Mouse (Mus musculus): ENCODE measurements at regions not wholly inside any gene's neighbourhood (a gene's known extent, or its start where the extent isn't known, plus 50 kb on each side); places are given as distances from the start of the nearest gene placed in this dataset.
"Not testable (repeated sequence)": the region's sequence is repeated elsewhere in the genome, so short reads cannot be mapped to it uniquely, and the experiment has no call there.

DNA sequence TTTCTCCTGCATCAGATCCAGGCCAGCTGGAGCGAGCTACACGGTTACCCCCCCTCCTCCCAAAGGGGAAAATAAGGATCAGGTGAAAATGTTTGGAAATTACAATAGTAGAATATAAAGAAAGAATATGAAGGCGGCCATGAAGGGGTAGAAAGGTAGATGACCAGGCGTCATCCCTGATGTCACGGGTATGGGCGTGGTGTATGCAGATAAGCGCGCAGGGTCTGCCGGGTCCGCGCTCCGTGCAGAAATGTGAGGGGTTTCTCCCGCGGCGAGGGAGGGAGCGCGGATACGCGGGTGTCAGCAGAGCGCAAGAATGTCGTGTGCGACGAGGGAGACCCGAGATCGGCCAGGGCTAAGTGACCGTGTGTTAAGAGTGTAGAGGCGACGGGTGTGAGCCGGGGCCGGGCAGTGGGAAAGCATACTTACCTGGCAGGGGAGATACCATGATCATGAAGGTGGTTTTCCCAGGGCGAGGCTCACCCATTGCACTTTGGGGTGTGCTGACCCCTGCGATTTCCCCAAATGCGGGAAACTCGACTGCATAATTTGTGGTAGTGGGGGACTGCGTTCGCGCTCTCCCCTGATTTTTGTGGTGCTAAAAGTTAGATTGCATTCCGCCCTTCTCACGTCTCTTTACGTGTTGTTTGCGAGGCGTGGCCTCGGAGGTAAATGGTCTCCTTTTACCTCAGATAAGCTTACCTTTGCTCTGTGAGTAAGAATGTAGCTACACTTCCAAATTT lies 78.3 kb downstream of the BC107364 start:
- not testable (repeated sequence) for TF ChIP-seq CTCF (IDR thresholded peaks at IDR 0.05; ENCODE audit: borderline replicate concordance, insufficient read depth, low read length); POLR2A (IDR thresholded peaks at IDR 0.05; ENCODE audit: low read depth, low read length)

Measured in embryonic fibroblast, embryonic 13.5 days (primary cell).